Mouse (Mus musculus): ENCODE data around the gene Llph.

Gene Llph

GRCm38 (mm10) chr10:120279482-120280128 lies 52.7 kb downstream of the Llph start:
- DNase-seq (ENCODE audit: low read depth, low spot score) = no peak

DNA sequence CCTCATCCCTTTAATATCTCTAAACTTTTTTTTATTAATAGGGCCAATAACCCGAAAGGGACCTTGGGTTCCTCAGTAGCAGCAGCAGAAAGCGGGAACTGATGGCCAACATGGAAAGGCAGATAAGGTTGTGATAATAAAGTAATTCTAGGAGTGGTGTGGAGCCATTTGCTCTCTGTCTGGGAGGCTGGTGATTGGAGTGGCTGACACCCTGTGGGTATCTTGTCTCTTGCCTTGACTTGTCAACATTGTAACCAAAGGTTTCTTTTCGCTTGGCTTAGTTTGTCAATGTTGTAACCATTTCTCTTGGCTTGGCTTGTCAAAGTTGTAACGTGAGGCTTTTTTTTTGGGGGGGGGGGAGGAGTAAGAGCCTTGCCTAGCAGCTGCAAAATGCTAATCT lies 53.5 kb downstream of the Llph start:
- DNase-seq (ENCODE audit: low read depth, low spot score) = no peak

GRCm38 (mm10) chr10:120281700-120282099 lies 54.8 kb downstream of the Llph start:
- no peak for DNase-seq (ENCODE audit: low read depth, low spot score)

Data from ES-CJ7 (cell line).